Mouse (Mus musculus) MEL (cell line): ENCODE measurements at regions not wholly inside any gene's neighbourhood (a gene's known extent, or its start where the extent isn't known, plus 50 kb on each side); places are given as distances from the start of the nearest gene placed in this dataset.

ENCODE experiments used
- DNase-seq: peaks from one replicate; pipeline ENCODE4 v3.0.0; 2011; ENCODE audit warnings: low read depth, low spot score
- H3K27ac ChIP-seq: 2 replicates; pipeline ENCODE4 v1.5.1; 2012; ENCODE audit warnings: low read depth, mild to moderate bottlenecking, control low read depth, low read length, moderate library complexity; ENCODE audit not compliant: control insufficient read depth
- H3K27me3 ChIP-seq, 2 experiments: fragments of 150-350 bp in 1 of 2; sonication (generic) in 1 of 2; 2 replicates each; pipeline ENCODE4 v1.6.1; 2012; ENCODE audit warnings: low read length in 2 of 2, mild to moderate bottlenecking in 2 of 2, improper control_type of control experiment in 1 of 2, moderate library complexity in 1 of 2; ENCODE audit not compliant: insufficient read depth in 2 of 2, control insufficient read depth in 1 of 2
- H3K36me3 ChIP-seq, 2 experiments: 2 replicates each; pipeline ENCODE4 v1.6.1; 2012 to 2014; ENCODE audit warnings: low read length in 2 of 2, improper control_type of control experiment in 1 of 2, inconsistent platforms in 1 of 2, mild to moderate bottlenecking in 1 of 2; ENCODE audit not compliant: insufficient read depth in 2 of 2, control insufficient read depth in 1 of 2
- H3K4me1 ChIP-seq, 2 experiments: fragments of 150-350 bp in 1 of 2; sonication (generic) in 1 of 2; 2 replicates each; pipeline ENCODE4 v1.6.1; 2012; ENCODE audit warnings: low read length in 2 of 2, improper control_type of control experiment in 1 of 2, mild to moderate bottlenecking in 1 of 2; ENCODE audit not compliant: insufficient read depth in 2 of 2, control insufficient read depth in 1 of 2
- H3K4me3 ChIP-seq, 2 experiments: fragments of 150-350 bp in 1 of 2; sonication (generic) in 1 of 2; 2 replicates each; pipeline ENCODE4 v1.5.1; 2012; ENCODE audit warnings: low read depth in 2 of 2, low read length in 2 of 2, mild to moderate bottlenecking in 2 of 2, moderate library complexity in 2 of 2, control low read depth in 1 of 2, improper control_type of control experiment in 1 of 2; ENCODE audit not compliant: control insufficient read depth in 1 of 2, insufficient read depth in 1 of 2
- H3K79me2 ChIP-seq: 2 replicates; pipeline ENCODE4 v1.6.1; 2012; ENCODE audit warnings: mild to moderate bottlenecking, low read length, moderate library complexity; ENCODE audit not compliant: control insufficient read depth, poor library complexity, insufficient read depth
- H3K9ac ChIP-seq: 2 replicates; pipeline ENCODE4 v1.6.1; 2012; ENCODE audit warnings: low read depth, mild to moderate bottlenecking, control low read depth, low read length, moderate library complexity; ENCODE audit not compliant: control insufficient read depth, poor library complexity, severe bottlenecking
- H3K9me3 ChIP-seq: fragments of 150-350 bp; sonication (generic); replicated peaks from 2 replicates; pipeline ENCODE4 v1.6.1; 2012; ENCODE audit warnings: mild to moderate bottlenecking, low read length, improper control_type of control experiment, moderate library complexity; ENCODE audit not compliant: insufficient read depth
- BHLHE40 ChIP-seq: IDR thresholded peaks from 2 replicates; pipeline ENCODE4 v1.6.1; 2012; ENCODE audit warnings: low read depth, mild to moderate bottlenecking, inconsistent platforms, low read length, improper control_type of control experiment, borderline replicate concordance
- CHD2 ChIP-seq: IDR thresholded peaks from 2 replicates; pipeline ENCODE4 v1.6.1; 2011; ENCODE audit warnings: low read length, improper control_type of control experiment
- CTCF ChIP-seq, 3 experiments: IDR thresholded peaks in 2 of 3; conservative IDR thresholded peaks in 1 of 3; 2 replicates each; pipeline ENCODE4 v1.5.1; 2011 to 2012; ENCODE audit warnings: low read length in 3 of 3, low read depth in 2 of 3, mild to moderate bottlenecking in 2 of 3, improper control_type of control experiment in 1 of 3, inconsistent platforms in 1 of 3, mixed read lengths in 1 of 3, moderate library complexity in 1 of 3; ENCODE audit not compliant: control insufficient read depth in 1 of 3, insufficient read depth in 1 of 3, poor library complexity in 1 of 3, severe bottlenecking in 1 of 3
- EP300 ChIP-seq, 2 experiments: IDR thresholded peaks; 2 replicates each; pipeline ENCODE4 v1.6.1; 2011; ENCODE audit warnings: improper control_type of control experiment in 2 of 2, low read length in 2 of 2, low read depth in 1 of 2, mild to moderate bottlenecking in 1 of 2
- MXI1 ChIP-seq: IDR thresholded peaks from 2 replicates; pipeline ENCODE4 v1.6.1; 2011; ENCODE audit warnings: mild to moderate bottlenecking, low read depth, low read length, improper control_type of control experiment
- MYB ChIP-seq: IDR thresholded peaks from 2 replicates; pipeline ENCODE4 v1.6.1; 2011; ENCODE audit warnings: mild to moderate bottlenecking, low read depth, low read length, improper control_type of control experiment
- MYC ChIP-seq: IDR thresholded peaks from 2 replicates; pipeline ENCODE4 v1.6.1; 2011; ENCODE audit warnings: low read depth, mild to moderate bottlenecking, low read length, improper control_type of control experiment, moderate library complexity
- NELFE ChIP-seq: IDR thresholded peaks from 2 replicates; pipeline ENCODE4 v1.6.1; 2011; ENCODE audit warnings: low read depth, low read length, improper control_type of control experiment
- POLR2AphosphoS5 ChIP-seq: IDR thresholded peaks from 2 replicates; pipeline ENCODE4 v1.6.1; 2012; ENCODE audit warnings: low read depth, borderline replicate concordance, mild to moderate bottlenecking, inconsistent platforms, low read length, moderate library complexity, mixed read lengths
- RCOR1 ChIP-seq: IDR thresholded peaks from 2 replicates; pipeline ENCODE4 v1.6.1; 2012; ENCODE audit warnings: low read depth, mild to moderate bottlenecking, inconsistent platforms, low read length, improper control_type of control experiment
- TAL1 ChIP-seq: IDR thresholded peaks from 2 replicates; pipeline ENCODE4 v1.6.1; 2012; ENCODE audit warnings: mild to moderate bottlenecking, inconsistent platforms, low read length, moderate library complexity, mixed read lengths
- ZKSCAN1 ChIP-seq: IDR thresholded peaks from 2 replicates; pipeline ENCODE4 v1.6.1; 2012; ENCODE audit warnings: low read depth, mild to moderate bottlenecking, inconsistent platforms, low read length, improper control_type of control experiment, moderate library complexity
- ZNF384 ChIP-seq: IDR thresholded peaks from 2 replicates; pipeline ENCODE4 v1.6.1; 2012; ENCODE audit warnings: low read depth, mild to moderate bottlenecking, inconsistent platforms, low read length, improper control_type of control experiment

DNA sequence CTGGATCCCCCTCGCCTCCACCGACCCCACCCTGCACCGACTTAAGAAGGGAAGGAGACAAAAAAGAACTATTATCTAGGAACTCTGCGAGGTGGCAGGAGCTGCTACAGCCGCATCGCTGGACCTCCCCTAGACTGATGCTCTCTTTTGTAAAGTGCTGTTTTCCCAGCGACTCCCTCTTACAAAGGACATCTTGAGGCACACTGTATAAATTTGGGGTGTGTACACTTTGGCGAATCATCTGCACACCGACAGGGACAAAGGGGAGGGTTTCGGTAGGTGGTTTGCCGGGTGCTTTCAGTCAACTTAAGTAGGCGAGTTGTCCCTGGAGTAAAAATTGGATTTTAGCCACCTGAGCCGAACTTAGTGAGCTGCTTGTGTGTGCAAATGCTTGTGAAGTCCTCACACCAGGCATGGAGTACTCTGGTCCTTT, 112.4 kb upstream of the Ubash3b start:
- DNase-seq, result no peak
- no peaks in the 10 kb centered on the region for H3K4me1 ChIP-seq
- no peak overlapping the region for H3K27ac ChIP-seq
- no peak overlapping the region for H3K9ac ChIP-seq
- no peaks in the 10 kb centered on the region; a peak in 1 of 4 replicates for H3K27me3 ChIP-seq
- no peak for TF ChIP-seq CTCF (IDR thresholded peaks at IDR 0.05 in 2 of 3, conservative IDR thresholded peaks at IDR 0.05 in 1 of 3; ENCODE audit: control insufficient read depth in 1 of 3, insufficient read depth in 1 of 3, low read depth in 2 of 3, low read length in 3 of 3, poor library complexity in 1 of 3, severe bottlenecking in 1 of 3)
- TF ChIP-seq POLR2AphosphoS5, result no peak
- TF ChIP-seq CHD2, result no peak
- H3K9me3 ChIP-seq, result no peaks in the 10 kb centered on the region
- H3K36me3 ChIP-seq, result no peaks in the 10 kb centered on the region
- no peaks in the 10 kb centered on the region for H3K79me2 ChIP-seq
- no peak overlapping the region for H3K4me3 ChIP-seq

DNA sequence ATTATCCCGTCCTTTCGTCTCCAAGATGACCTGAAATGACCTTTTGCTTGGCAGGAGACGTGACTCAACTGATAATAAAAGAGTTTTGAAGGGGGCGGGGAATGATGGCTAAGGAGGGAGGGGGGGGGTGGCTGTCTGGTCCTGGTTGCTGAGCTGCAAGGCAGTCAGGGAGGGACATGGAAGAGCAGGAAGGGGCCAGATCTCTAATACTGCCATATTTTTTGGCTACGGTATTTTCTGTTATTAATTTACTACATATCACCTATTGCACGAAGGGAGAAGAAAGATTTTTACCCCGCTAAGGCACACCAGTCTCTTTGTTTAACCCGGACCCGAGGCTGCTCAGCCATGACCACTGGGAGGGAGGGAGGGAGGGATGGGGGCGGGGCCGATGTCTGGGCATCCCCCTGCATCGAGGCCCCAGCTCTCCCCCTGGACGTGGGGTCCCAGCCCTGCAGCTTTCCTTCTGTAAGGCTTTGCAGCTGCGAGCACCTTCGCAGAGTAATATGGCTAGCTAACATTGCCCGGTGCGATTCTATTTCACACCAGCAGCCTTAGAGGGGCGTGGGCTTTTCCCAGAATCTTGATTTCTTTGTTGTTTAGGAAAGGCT, 111.8 kb upstream of the Ubash3b start:
- Histone ChIP-seq H3K79me2 (no peaks in the 10 kb centered on the region), H3K9ac (no peak overlapping the region), H3K9me3 (no peaks in the 10 kb centered on the region), H3K36me3 (no peaks in the 10 kb centered on the region), H3K4me1 (no peaks in the 10 kb centered on the region), H3K27ac (no peak overlapping the region), H3K27me3 (no peaks in the 10 kb centered on the region; a peak in 1 of 4 replicates), H3K4me3 (no peak overlapping the region)
- TF ChIP-seq TAL1, result no peak
- no peak for TF ChIP-seq MYC
- TF ChIP-seq MXI1, result no peak
- no peak for TF ChIP-seq ZNF384
- no peak for TF ChIP-seq MYB
- TF ChIP-seq ZKSCAN1, result no peak
- TF ChIP-seq RCOR1, result no peak
- no peak for DNase-seq

DNA sequence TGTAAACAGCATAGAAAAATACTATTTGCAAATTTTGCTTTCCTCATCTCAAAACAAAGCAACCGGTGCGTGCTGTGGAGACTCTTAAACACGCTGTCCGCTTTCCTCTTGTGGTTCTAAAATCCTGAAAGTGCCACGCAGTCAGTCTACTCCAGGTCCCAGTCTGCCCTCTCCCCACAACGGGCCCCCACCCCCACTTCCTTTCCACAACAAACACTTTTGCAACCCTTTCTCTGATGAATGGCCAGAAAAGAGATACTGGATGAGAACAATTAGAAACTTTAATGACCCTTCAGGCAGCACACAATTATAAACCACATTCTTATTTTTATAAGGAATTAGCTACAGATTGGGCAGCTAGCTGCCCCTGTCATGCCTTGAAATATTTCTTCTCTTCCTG, 111.1 kb upstream of the Ubash3b start:
- Histone ChIP-seq H3K27me3 (no peaks in the 10 kb centered on the region; a peak in 1 of 4 replicates), H3K9ac (no peak overlapping the region), H3K79me2 (no peaks in the 10 kb centered on the region), H3K4me3 (no peak overlapping the region), H3K4me1 (no peaks in the 10 kb centered on the region), H3K9me3 (no peaks in the 10 kb centered on the region), H3K27ac (no peak overlapping the region), H3K36me3 (no peaks in the 10 kb centered on the region)
- TF ChIP-seq MYB, result no peak
- TF ChIP-seq NELFE, result no peak
- no peak for TF ChIP-seq BHLHE40
- no peak for TF ChIP-seq EP300 (IDR thresholded peaks at IDR 0.05; ENCODE audit: low read depth in 1 of 2, low read length in 2 of 2)
- DNase-seq, result no peak
